Mouse (Mus musculus) erythroblast, embryonic 14.5 days (primary cell): ENCODE data around the gene Fam205c. TPM values are rescaled to one million over a fixed set of nuclear protein-coding genes. Genes with fewer than 3 reads are reported as not detected.

Source experiments
- H3K27me3 ChIP-seq: 2 replicates; pipeline ENCODE4 v1.6.1; 2012; ENCODE audit warnings: inconsistent platforms; ENCODE audit not compliant: control insufficient read depth
- H3K36me3 ChIP-seq: 2 replicates; pipeline ENCODE4 v1.6.1; 2012; ENCODE audit warnings: mild to moderate bottlenecking, inconsistent platforms; ENCODE audit not compliant: control insufficient read depth
- H3K4me1 ChIP-seq: 2 replicates; pipeline ENCODE4 v1.6.1; 2012; ENCODE audit warnings: inconsistent platforms; ENCODE audit not compliant: control insufficient read depth
- H3K4me3 ChIP-seq: replicated peaks from 2 replicates; pipeline ENCODE3; 2012; ENCODE audit warnings: moderate library complexity, mild to moderate bottlenecking, inconsistent platforms
- H3K9me3 ChIP-seq: 2 replicates; pipeline ENCODE4 v1.6.1; 2012; ENCODE audit warnings: low read length, inconsistent platforms, mixed read lengths; ENCODE audit not compliant: control insufficient read depth
- GATA1 ChIP-seq: IDR thresholded peaks from 2 replicates; pipeline ENCODE4 v1.6.1; 2012; ENCODE audit warnings: low read length, inconsistent platforms, mixed read lengths
- TAL1 ChIP-seq: IDR thresholded peaks from 3 replicates; pipeline ENCODE4 v1.6.1; 2012; ENCODE audit warnings: low read length, inconsistent platforms, mixed read lengths
- polyA plus RNA-seq: library from polyadenylated mRNA; stranded (reverse); fragments of >175 nt; gene quantifications from 2 replicates; pipeline ENCODE4 v1.2.3, GENCODE M21; 2012

Gene Fam205c
- not detected in 2 replicates for polyA plus RNA-seq

GRCm38 (mm10) chr4:42874134-42874533, at the start of gene Fam205c:
Fam205c (minus strand) TSS chr4:42874234.
- H3K36me3 ChIP-seq = no peaks in the 10 kb centered on the region
- H3K9me3 ChIP-seq = no peaks in the 10 kb centered on the region
- no peaks in the 10 kb centered on the region for H3K27me3 ChIP-seq
- H3K4me1 ChIP-seq = no peaks in the 10 kb centered on the region; the same call in 1 of the 2 replicates
- H3K4me3 ChIP-seq = no peak within 1 kb of the TSS
- TF ChIP-seq TAL1 = no peak
- no peak for TF ChIP-seq GATA1

- Histone ChIP-seq H3K4me1 (no peaks in the 10 kb centered on the region), H3K27me3 (peaks cover 24% of the 10 kb centered on the region), H3K4me3 (no peak overlapping the region), H3K9me3 (no peaks in the 10 kb centered on the region), H3K36me3 (no peaks in the 10 kb centered on the region)
- TF ChIP-seq GATA1 (no peak), TAL1 (no peak)
These were observed 48.4 kb upstream of the Fam205c start for GRCm38 (mm10) chr4:42922461-42922860.

GRCm38 (mm10) chr4:42922056-42922455, 48.0 kb upstream of the Fam205c start:
- Histone ChIP-seq H3K4me3 (no peak overlapping the region), H3K4me1 (peaks cover 2% of the 10 kb centered on the region; the same call in 1 of the 2 replicates), H3K27me3 (peaks cover 28% of the 10 kb centered on the region), H3K9me3 (no peaks in the 10 kb centered on the region), H3K36me3 (no peaks in the 10 kb centered on the region)
- TF ChIP-seq GATA1 (no peak), TAL1 (no peak)

- H3K9me3 ChIP-seq = no peaks in the 10 kb centered on the region
- no peaks in the 10 kb centered on the region for H3K36me3 ChIP-seq
- H3K4me3 ChIP-seq = no peak overlapping the region
- TF ChIP-seq TAL1 (no peak), GATA1 (no peak)
- H3K4me1 ChIP-seq = peaks cover 2% of the 10 kb centered on the region; the same call in 1 of the 2 replicates
- H3K27me3 ChIP-seq = peaks cover 33% of the 10 kb centered on the region
These were observed 47.5 kb upstream of the Fam205c start for GRCm38 (mm10) chr4:42921536-42921935.

- Histone ChIP-seq H3K9me3 (no peaks in the 10 kb centered on the region), H3K4me3 (no peak overlapping the region), H3K27me3 (peaks cover 42% of the 10 kb centered on the region), H3K4me1 (peaks cover 2% of the 10 kb centered on the region; the same call in 1 of the 2 replicates), H3K36me3 (no peaks in the 10 kb centered on the region)
- no peak for TF ChIP-seq GATA1
- no peak for TF ChIP-seq TAL1
These were observed 46.7 kb upstream of the Fam205c start for GRCm38 (mm10) chr4:42920726-42921125.

GRCm38 (mm10) chr4:42917402-42917774, 43.4 kb upstream of the Fam205c start:
- H3K27me3 ChIP-seq = peaks cover 55% of the 10 kb centered on the region

GRCm38 (mm10) chr4:42916617-42917401, 42.8 kb upstream of the Fam205c start, which contains the start of gene Phf24:
Phf24 (plus strand) TSS chr4:42916660.
- Histone ChIP-seq H3K36me3 (no peaks in the 10 kb centered on the region), H3K9me3 (no peaks in the 10 kb centered on the region), H3K4me3 (no peak within 1 kb of the TSS), H3K27me3 (peaks cover 55% of the 10 kb centered on the region), H3K4me1 (peaks cover 2% of the 10 kb centered on the region; the same call in 1 of the 2 replicates)
- TF ChIP-seq TAL1 (no peak), GATA1 (no peak)

More at GRCm38 (mm10) chr4:42917402-42917774, 43.4 kb upstream of the Fam205c start:
- H3K9me3 ChIP-seq = no peaks in the 10 kb centered on the region
- no peak overlapping the region for H3K4me3 ChIP-seq
- TF ChIP-seq GATA1 (no peak), TAL1 (no peak)
- H3K36me3 ChIP-seq = no peaks in the 10 kb centered on the region
- H3K4me1 ChIP-seq = peaks cover 2% of the 10 kb centered on the region; the same call in 1 of the 2 replicates

- Histone ChIP-seq H3K4me1 (peaks cover 2% of the 10 kb centered on the region; the same call in 1 of the 2 replicates), H3K36me3 (no peaks in the 10 kb centered on the region), H3K27me3 (peaks cover 55% of the 10 kb centered on the region), H3K9me3 (no peaks in the 10 kb centered on the region), H3K4me3 (no peak overlapping the region)
- TF ChIP-seq GATA1 = no peak
- no peak for TF ChIP-seq TAL1
These were observed 41.9 kb upstream of the Fam205c start for GRCm38 (mm10) chr4:42915966-42916365.

- Histone ChIP-seq H3K4me1 (peaks cover 2% of the 10 kb centered on the region; the same call in 1 of the 2 replicates), H3K27me3 (peaks cover 52% of the 10 kb centered on the region), H3K4me3 (no peak overlapping the region), H3K9me3 (no peaks in the 10 kb centered on the region), H3K36me3 (no peaks in the 10 kb centered on the region)
- TF ChIP-seq GATA1 (no peak), TAL1 (no peak)
These were observed 41.3 kb upstream of the Fam205c start for GRCm38 (mm10) chr4:42915311-42915710.
